Mouse (Mus musculus): ENCODE data around the gene Frrs1. TPM values are rescaled to one million over a fixed set of nuclear protein-coding genes. Genes with fewer than 3 reads are reported as not detected.

Frrs1 gene
- polyA plus RNA-seq, 1 experiment from 2014 or later: 22.7 TPM

GRCm38 (mm10) chr3:116933158-116933557, 73.9 kb downstream of the Frrs1 start:
- Histone ChIP-seq H3K27me3 (ENCODE audit: insufficient read depth, low read length) (no peaks in the 10 kb centered on the region), H3K9me3 (ENCODE audit: low read length) (no peaks in the 10 kb centered on the region), H3K36me3 (replicated peaks; ENCODE audit: insufficient read depth, low read length) (no peaks in the 10 kb centered on the region), H3K4me1 (ENCODE audit: insufficient read depth) (no peaks in the 10 kb centered on the region), H3K4me3 (ENCODE audit: low read depth, low read length) (no peak overlapping the region), H3K9ac (replicated peaks) (no peak overlapping the region), H3K27ac (ENCODE audit: low read depth) (no peak overlapping the region), H3K4me2 (ENCODE audit: low read depth, low read length) (no peak overlapping the region)
- DNase-seq (no peak), ATAC-seq (no peak)
- WGBS (ENCODE audit: insufficient replicate concordance): 76% methylated on average over 1 of the region's 1 CpGs
- TF ChIP-seq EP300 (IDR thresholded peaks at IDR 0.05; ENCODE audit: low read depth) (no peak), CTCF (IDR thresholded peaks at IDR 0.05; ENCODE audit: low read depth) (no peak)

GRCm38 (mm10) chr3:116936934-116937691, 77.8 kb downstream of the Frrs1 start:
- Histone ChIP-seq H3K36me3 (replicated peaks; ENCODE audit: insufficient read depth, low read length) (peaks cover 5% of the 10 kb centered on the region; the same call in 1 of the 2 replicates), H3K27me3 (ENCODE audit: insufficient read depth, low read length) (no peaks in the 10 kb centered on the region), H3K27ac (ENCODE audit: low read depth) (no peak overlapping the region), H3K4me2 (ENCODE audit: low read depth, low read length) (no peak overlapping the region), H3K4me3 (ENCODE audit: low read depth, low read length) (no peak overlapping the region), H3K4me1 (ENCODE audit: insufficient read depth) (no peaks in the 10 kb centered on the region), H3K9ac (replicated peaks) (no peak overlapping the region), H3K9me3 (ENCODE audit: low read length) (peaks cover 2% of the 10 kb centered on the region; the same call in 1 of the 2 replicates)
- WGBS (ENCODE audit: insufficient replicate concordance): 78% methylated on average over 4 of the region's 4 CpGs
- DNase-seq: no peak
- TF ChIP-seq CTCF (IDR thresholded peaks at IDR 0.05; ENCODE audit: low read depth): no peak
- TF ChIP-seq EP300 (IDR thresholded peaks at IDR 0.05; ENCODE audit: low read depth): no peak
- no peak for ATAC-seq

DNA sequence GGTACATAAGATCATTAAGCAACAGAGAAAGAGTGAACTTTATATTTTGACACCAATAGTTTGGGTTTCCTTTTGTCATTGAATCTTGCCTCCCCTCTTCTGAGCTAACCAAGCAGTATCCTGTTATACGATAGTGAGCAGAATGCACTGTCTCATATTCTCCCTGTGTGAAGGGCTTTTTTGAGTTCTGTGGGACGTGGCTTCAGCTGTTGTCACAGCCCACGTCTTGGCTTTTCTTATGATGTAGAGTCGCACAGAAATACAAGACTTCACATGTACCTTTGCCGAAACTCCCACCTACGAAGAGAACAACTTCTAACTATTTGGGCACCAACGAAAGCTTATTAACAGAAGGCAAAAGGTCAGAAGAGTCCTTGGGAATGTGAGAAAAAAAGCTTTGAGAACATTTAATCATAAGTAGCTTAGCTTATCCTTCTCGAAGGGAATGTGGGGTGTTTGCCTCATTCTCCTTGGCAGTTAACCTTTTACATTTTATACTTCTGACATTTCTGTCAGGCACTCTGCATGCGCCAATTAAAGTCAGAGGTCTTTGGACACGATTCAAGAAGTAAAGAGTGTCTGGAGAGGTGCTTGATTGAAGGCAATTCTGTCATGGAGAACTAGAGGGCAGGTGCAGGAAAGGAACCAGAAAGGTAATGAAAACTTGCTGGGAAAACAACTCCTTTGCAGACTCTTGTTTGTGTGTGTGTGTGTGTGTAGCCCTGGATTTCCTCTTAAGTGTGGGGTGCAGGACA, 81.7 kb downstream of the Frrs1 start:
- TF ChIP-seq CTCF (IDR thresholded peaks at IDR 0.05; ENCODE audit: low read depth): no peak
- no peak for TF ChIP-seq EP300 (IDR thresholded peaks at IDR 0.05; ENCODE audit: low read depth)
- DNase-seq (no peak), ATAC-seq (no peak)
- H3K27ac ChIP-seq (ENCODE audit: low read depth): peak overlapping the region; percentile 51; the same call in 1 of the 2 replicates
- peaks cover 2% of the 10 kb centered on the region; the same call in 1 of the 2 replicates for H3K9me3 ChIP-seq (ENCODE audit: low read length)
- 74% methylated on average over 10 of the region's 10 CpGs for WGBS (ENCODE audit: insufficient replicate concordance)
- no peaks in the 10 kb centered on the region for H3K27me3 ChIP-seq (ENCODE audit: insufficient read depth, low read length)
- H3K9ac ChIP-seq (replicated peaks): no peak overlapping the region
- no peak overlapping the region for H3K4me3 ChIP-seq (ENCODE audit: low read depth, low read length)
- H3K4me2 ChIP-seq (ENCODE audit: low read depth, low read length): no peak overlapping the region
- H3K36me3 ChIP-seq (replicated peaks; ENCODE audit: insufficient read depth, low read length): peaks cover 5% of the 10 kb centered on the region; the same call in 1 of the 2 replicates
- no peaks in the 10 kb centered on the region for H3K4me1 ChIP-seq (ENCODE audit: insufficient read depth)

GRCm38 (mm10) chr3:116941559-116942117, 82.4 kb downstream of the Frrs1 start:
- H3K27me3 ChIP-seq (ENCODE audit: insufficient read depth, low read length): no peaks in the 10 kb centered on the region
- H3K4me3 ChIP-seq (ENCODE audit: low read depth, low read length): no peak overlapping the region
- no peak for DNase-seq
- no peaks in the 10 kb centered on the region for H3K4me1 ChIP-seq (ENCODE audit: insufficient read depth)
- H3K27ac ChIP-seq (ENCODE audit: low read depth): peak overlapping the region; percentile 51; the same call in 1 of the 2 replicates
- peaks cover 5% of the 10 kb centered on the region; the same call in 1 of the 2 replicates for H3K36me3 ChIP-seq (replicated peaks; ENCODE audit: insufficient read depth, low read length)
- no peak for TF ChIP-seq EP300 (IDR thresholded peaks at IDR 0.05; ENCODE audit: low read depth)
- TF ChIP-seq CTCF (IDR thresholded peaks at IDR 0.05; ENCODE audit: low read depth): no peak
- no peak overlapping the region for H3K9ac ChIP-seq (replicated peaks)
- H3K9me3 ChIP-seq (ENCODE audit: low read length): peaks cover 2% of the 10 kb centered on the region; the same call in 1 of the 2 replicates
- WGBS (ENCODE audit: insufficient replicate concordance): 65% methylated on average over 1 of the region's 1 CpGs
- no peak overlapping the region for H3K4me2 ChIP-seq (ENCODE audit: low read depth, low read length)
- peak; percentile 78 for ATAC-seq

DNA sequence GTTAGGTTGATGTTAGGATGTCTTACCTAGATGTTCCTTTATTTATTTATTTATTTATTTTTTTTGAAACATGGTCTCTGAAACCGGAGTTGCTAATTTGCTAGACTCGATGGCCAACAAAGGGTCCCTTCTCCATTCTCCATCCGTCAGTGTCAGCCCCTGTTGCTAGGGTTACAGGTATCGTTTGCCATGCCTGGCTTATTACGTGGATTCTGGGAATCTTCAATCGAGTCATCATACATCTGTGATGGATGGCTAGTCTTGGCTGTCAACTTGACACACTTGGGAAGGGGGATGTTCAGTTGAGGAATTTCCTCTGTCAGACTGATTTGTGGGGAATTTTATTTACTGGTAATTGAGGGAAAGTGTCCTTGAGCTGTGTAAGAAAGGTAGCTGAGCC, 83.5 kb downstream of the Frrs1 start:
- peaks cover 2% of the 10 kb centered on the region; the same call in 1 of the 2 replicates for H3K9me3 ChIP-seq (ENCODE audit: low read length)
- no peak overlapping the region for H3K4me2 ChIP-seq (ENCODE audit: low read depth, low read length)
- 82% methylated on average over 6 of the region's 6 CpGs for WGBS (ENCODE audit: insufficient replicate concordance)
- ATAC-seq (no peak), DNase-seq (no peak)
- no peak overlapping the region for H3K27ac ChIP-seq (ENCODE audit: low read depth)
- no peak for TF ChIP-seq CTCF (IDR thresholded peaks at IDR 0.05; ENCODE audit: low read depth)
- no peak for TF ChIP-seq EP300 (IDR thresholded peaks at IDR 0.05; ENCODE audit: low read depth)
- no peaks in the 10 kb centered on the region for H3K4me1 ChIP-seq (ENCODE audit: insufficient read depth)
- H3K9ac ChIP-seq (replicated peaks): no peak overlapping the region
- no peak overlapping the region for H3K4me3 ChIP-seq (ENCODE audit: low read depth, low read length)
- peaks cover 5% of the 10 kb centered on the region; the same call in 1 of the 2 replicates for H3K36me3 ChIP-seq (replicated peaks; ENCODE audit: insufficient read depth, low read length)
- H3K27me3 ChIP-seq (ENCODE audit: insufficient read depth, low read length): no peaks in the 10 kb centered on the region

DNA sequence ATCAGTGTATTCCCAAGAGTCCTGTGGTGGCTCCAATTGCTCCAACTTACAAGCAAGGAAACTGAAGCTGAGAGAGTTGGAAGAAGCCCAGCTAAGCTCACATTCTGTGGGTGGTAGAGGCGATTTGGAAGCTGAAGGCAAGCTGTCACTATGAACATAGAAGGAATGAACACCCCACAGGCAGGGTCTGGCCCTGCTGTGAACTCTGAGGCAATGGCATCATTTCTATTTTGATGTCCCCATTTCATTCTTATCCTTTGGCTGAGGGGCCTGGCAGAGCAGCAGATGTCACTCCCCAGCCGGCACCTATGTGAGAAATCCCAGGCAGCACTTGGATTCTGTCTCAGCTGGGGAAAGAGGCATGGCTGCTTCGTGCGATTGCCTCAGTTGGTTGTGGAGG, 84.2 kb downstream of the Frrs1 start:
- WGBS (ENCODE audit: insufficient replicate concordance): 74% methylated on average over 4 of the region's 4 CpGs
- Histone ChIP-seq H3K9ac (replicated peaks) (no peak overlapping the region), H3K9me3 (ENCODE audit: low read length) (peaks cover 2% of the 10 kb centered on the region; the same call in 1 of the 2 replicates), H3K4me1 (ENCODE audit: insufficient read depth) (no peaks in the 10 kb centered on the region), H3K27me3 (ENCODE audit: insufficient read depth, low read length) (no peaks in the 10 kb centered on the region), H3K4me3 (ENCODE audit: low read depth, low read length) (no peak overlapping the region), H3K27ac (ENCODE audit: low read depth) (no peak overlapping the region), H3K4me2 (ENCODE audit: low read depth, low read length) (no peak overlapping the region), H3K36me3 (replicated peaks; ENCODE audit: insufficient read depth, low read length) (peaks cover 5% of the 10 kb centered on the region; the same call in 1 of the 2 replicates)
- DNase-seq (no peak), ATAC-seq (no peak)
- TF ChIP-seq CTCF (IDR thresholded peaks at IDR 0.05; ENCODE audit: low read depth) (no peak), EP300 (IDR thresholded peaks at IDR 0.05; ENCODE audit: low read depth) (no peak)

Data from liver, postnatal 0 days (tissue).